Mouse (Mus musculus) kidney, embryonic 16.5 days (tissue): ENCODE results near the gene Klhl15. TPM values are rescaled to one million over a fixed set of nuclear protein-coding genes. Genes with fewer than 3 reads are reported as not detected.
A peak's percentile ranks its signal among the peaks of the same experiment; 100 is the strongest.

Experiments used
- ATAC-seq: fragments of 200-750 bp; cut with Nextera tagmentation; 2 replicates; pipeline ENCODE4 v1.8.0; 2017; ENCODE audit warnings: moderate TSS enrichment; ENCODE audit not compliant: low FRiP score, low TSS enrichment
- H3K27ac ChIP-seq: fragments of 300-500 bp; sonication (generic); 2 replicates; pipeline ENCODE4 v1.5.1; 2014; ENCODE audit warnings: low read length
- H3K27me3 ChIP-seq: fragments of 300-500 bp; sonication (generic); 2 replicates; pipeline ENCODE4 v1.6.1; 2014; ENCODE audit warnings: low read length, control low read depth, mixed read lengths; ENCODE audit not compliant: insufficient read depth
- H3K36me3 ChIP-seq: fragments of 300-500 bp; sonication (generic); 2 replicates; pipeline ENCODE4 v1.6.1; 2014; ENCODE audit warnings: low read length, control low read depth, mixed read lengths; ENCODE audit not compliant: insufficient read depth
- H3K4me1 ChIP-seq: fragments of 300-500 bp; sonication (generic); 2 replicates; pipeline ENCODE4 v1.6.1; 2014; ENCODE audit warnings: low read length, control low read depth, mixed read lengths; ENCODE audit not compliant: insufficient read depth
- H3K4me2 ChIP-seq: fragments of 300-500 bp; sonication (generic); replicated peaks from 2 replicates; pipeline ENCODE4 v1.6.1; 2014; ENCODE audit warnings: low read depth, low read length
- H3K4me3 ChIP-seq: fragments of 300-500 bp; sonication (generic); 2 replicates; pipeline ENCODE4 v1.5.1; 2014; ENCODE audit warnings: mild to moderate bottlenecking, low read length
- H3K9ac ChIP-seq: fragments of 300-500 bp; sonication (generic); replicated peaks from 2 replicates; pipeline ENCODE4 v1.6.1; 2014; ENCODE audit warnings: low read length
- H3K9me3 ChIP-seq: fragments of 300-500 bp; sonication (generic); 2 replicates; pipeline ENCODE4 v1.6.1; 2016; ENCODE audit warnings: low read length, control low read depth
- WGBS: fragments of 180-500 bp; shearing (Covaris S2); extraction: QIAGEN DNeasy Blood & Tissue Kit; methylation state at CpG from one replicate; pipeline ENCODE4 v1.1.7; 2014; 5-methylcytosine and 5-hydroxymethylcytosine counted together
- microRNA-seq: library from miRNA; unstranded; fragments of <30 nt; microRNA quantifications from one replicate; pipeline ENCODE4, GENCODE M21; 2016
- polyA plus RNA-seq: library from polyadenylated mRNA; unstranded; fragments of >200 nt; fragmentation: Nextera tagmentation; extraction: Ambion mirVana; gene quantifications from 2 replicates; pipeline ENCODE4 v1.2.1, GENCODE M21; 2015

The Klhl15 gene
- polyA plus RNA-seq, 1 experiment from 2014 or later = 7.0 TPM

- WGBS = 16% methylated on average over 30 of the region's 35 CpGs
- Histone ChIP-seq H3K4me1 (no peaks in the 10 kb centered on the region), H3K27ac (peak overlapping the region; percentile 88), H3K9ac (peak overlapping the region; percentile 71), H3K27me3 (peaks cover 40% of the 10 kb centered on the region), H3K4me3 (peak overlapping the region; percentile 68), H3K4me2 (peak overlapping the region; percentile 61), H3K9me3 (no peaks in the 10 kb centered on the region), H3K36me3 (0 out of 2 replicates have a peak, but pooled peaks cover 2% of the 10 kb centered on the region)
- no peak; the same call in 1 of the 2 replicates for ATAC-seq
Observed at GRCm38 (mm10) chrX:94235190-94235555, 774 bp downstream of the Klhl15 start.

DNA sequence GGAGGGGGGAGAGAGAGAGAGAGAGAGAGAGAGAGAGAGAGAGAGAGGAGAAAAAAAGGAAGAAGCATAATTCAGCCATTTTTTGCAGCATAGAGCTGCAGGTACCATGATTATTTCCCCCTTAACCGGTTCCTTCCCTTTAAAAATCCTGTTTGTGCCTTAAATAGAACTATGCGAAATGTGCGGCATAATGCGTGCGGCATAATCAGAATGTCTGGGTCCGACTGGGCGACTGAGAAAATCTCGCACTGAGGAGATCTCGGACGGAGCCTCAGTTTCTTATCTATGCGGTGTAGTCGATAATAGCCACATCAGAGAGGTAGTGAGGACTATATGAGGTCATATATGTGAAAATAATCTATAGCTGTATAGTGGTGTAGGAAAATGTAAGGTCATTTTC, 1.2 kb downstream of the Klhl15 start:
- Histone ChIP-seq H3K27me3 (peaks cover 39% of the 10 kb centered on the region), H3K9ac (peak overlapping the region; percentile 71), H3K9me3 (no peaks in the 10 kb centered on the region), H3K4me1 (no peaks in the 10 kb centered on the region), H3K36me3 (0 out of 2 replicates have a peak, but pooled peaks cover 2% of the 10 kb centered on the region), H3K4me3 (peak overlapping the region; percentile 68), H3K27ac (no peak overlapping the region), H3K4me2 (peak overlapping the region; percentile 61)
- WGBS = 35% methylated on average over 12 of the region's 12 CpGs
- ATAC-seq = no peak

GRCm38 (mm10) chrX:94288923-94289322, 54.5 kb downstream of the Klhl15 start:
- no peak overlapping the region for H3K27ac ChIP-seq
- H3K9ac ChIP-seq = no peak overlapping the region
- no peak overlapping the region for H3K4me3 ChIP-seq
- no peaks in the 10 kb centered on the region for H3K4me1 ChIP-seq
- H3K4me2 ChIP-seq = no peak overlapping the region
- 10% methylated on average over 2 of the region's 2 CpGs for WGBS
- H3K36me3 ChIP-seq = no peaks in the 10 kb centered on the region
- peaks cover 24% of the 10 kb centered on the region; the same call in 1 of the 2 replicates for H3K27me3 ChIP-seq
- ATAC-seq = no peak
- H3K9me3 ChIP-seq = no peaks in the 10 kb centered on the region

DNA sequence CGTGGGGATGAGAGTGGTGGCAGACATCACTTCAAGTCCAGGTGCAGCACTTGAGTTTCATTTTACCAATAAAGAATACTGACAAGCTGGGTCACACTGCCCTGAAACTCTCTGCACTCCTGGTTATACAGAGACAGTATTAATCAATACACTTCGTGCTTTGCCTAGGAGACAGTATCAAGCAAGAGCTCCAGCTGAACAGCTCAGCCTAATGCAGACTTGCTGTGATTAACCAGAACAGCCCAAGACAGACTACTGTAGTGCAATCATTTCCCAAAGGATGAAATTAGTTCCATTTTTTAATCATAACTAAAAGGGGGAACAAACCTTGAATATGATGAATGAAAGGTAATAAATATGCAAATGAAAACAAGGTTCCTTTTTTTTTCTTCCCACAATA, 68.5 kb downstream of the Klhl15 start:
- Histone ChIP-seq H3K27ac (no peak overlapping the region), H3K9ac (no peak overlapping the region), H3K27me3 (peaks cover 38% of the 10 kb centered on the region; the same call in 1 of the 2 replicates), H3K4me2 (no peak overlapping the region), H3K36me3 (no peaks in the 10 kb centered on the region), H3K4me1 (no peaks in the 10 kb centered on the region), H3K9me3 (no peaks in the 10 kb centered on the region), H3K4me3 (no peak overlapping the region)
- 67% methylated on average over 2 of the region's 2 CpGs for WGBS
- ATAC-seq = no peak

- Histone ChIP-seq H3K36me3 (no peaks in the 10 kb centered on the region), H3K9ac (no peak overlapping the region), H3K27ac (no peak overlapping the region), H3K9me3 (no peaks in the 10 kb centered on the region), H3K4me2 (no peak overlapping the region), H3K4me3 (no peak overlapping the region), H3K4me1 (no peaks in the 10 kb centered on the region), H3K27me3 (peaks cover 23% of the 10 kb centered on the region; the same call in 1 of the 2 replicates)
- 84% methylated on average over 11 of the region's 11 CpGs for WGBS
- ATAC-seq = no peak
Observed at GRCm38 (mm10) chrX:94321036-94321902, 86.9 kb downstream of the Klhl15 start.

Small RNA genes within 50 kb of the gene (microRNA-seq; reads per million reads assigned to microRNA genes)
- not detected for gene Mir7673

Other genes with a start within 250 kb of the Klhl15 start
- gene Zfx, start 110.9 kb upstream of the Klhl15 start, polyA plus RNA-seq = 30.5 and 31.6 TPM in 2 replicates
- 77.0 and 85.6 TPM in 2 replicates for gene Eif2s3x, start 21.7 kb upstream of the Klhl15 start, polyA plus RNA-seq
- gene Fam90a1b, start 132.2 kb downstream of the Klhl15 start, polyA plus RNA-seq = not detected in 2 replicates
- 91.7 and 105 TPM in 2 replicates for gene Apoo, start 132.5 kb downstream of the Klhl15 start, polyA plus RNA-seq